Mouse (Mus musculus) embryonic facial prominence, embryonic 15.5 days (tissue): Measurements from ENCODE around the gene Vcpkmt. TPM values are rescaled to one million over a fixed set of nuclear protein-coding genes. Genes with fewer than 3 reads are reported as not detected.
"Not testable (repeated sequence)": the region's sequence is repeated elsewhere in the genome, so short reads cannot be mapped to it uniquely, and the experiment has no call there.

ENCODE experiments used
- ATAC-seq: fragments of 200-750 bp; cut with Nextera tagmentation; 2 replicates; pipeline ENCODE4 v1.8.0; 2017; ENCODE audit warnings: low read depth, moderate TSS enrichment; ENCODE audit not compliant: insufficient number of reproducible peaks, low FRiP score, low TSS enrichment
- H3K27ac ChIP-seq: fragments of 300-500 bp; sonication (generic); replicated peaks from 2 replicates; pipeline ENCODE4 v1.5.1; 2015; ENCODE audit warnings: mild to moderate bottlenecking, inconsistent platforms
- H3K27me3 ChIP-seq: fragments of 300-500 bp; sonication (generic); 2 replicates; pipeline ENCODE4 v1.6.1; 2015; ENCODE audit warnings: inconsistent platforms
- H3K36me3 ChIP-seq: fragments of 300-500 bp; sonication (generic); 2 replicates; pipeline ENCODE4 v1.6.1; 2015; ENCODE audit warnings: mild to moderate bottlenecking, inconsistent platforms
- H3K4me1 ChIP-seq: fragments of 300-500 bp; sonication (generic); 2 replicates; pipeline ENCODE4 v1.6.1; 2015; ENCODE audit warnings: inconsistent platforms
- H3K4me2 ChIP-seq: fragments of 300-500 bp; sonication (generic); replicated peaks from 2 replicates; pipeline ENCODE4 v1.6.1; 2015; ENCODE audit warnings: mild to moderate bottlenecking, inconsistent platforms
- H3K4me3 ChIP-seq: fragments of 300-500 bp; sonication (generic); replicated peaks from 2 replicates; pipeline ENCODE4 v1.5.1; 2015; ENCODE audit warnings: mild to moderate bottlenecking, inconsistent platforms
- H3K9ac ChIP-seq: fragments of 300-500 bp; sonication (generic); 2 replicates; pipeline ENCODE4 v1.6.1; 2015; ENCODE audit warnings: inconsistent platforms
- H3K9me3 ChIP-seq: fragments of 300-500 bp; sonication (generic); replicated peaks from 2 replicates; pipeline ENCODE4 v1.6.1; 2016; ENCODE audit warnings: inconsistent platforms
- WGBS: fragments of 180-500 bp; shearing (Covaris S2); methylation state at CpG from one replicate; pipeline ENCODE4 v1.1.7; 2015; 5-methylcytosine and 5-hydroxymethylcytosine counted together
- polyA plus RNA-seq: library from polyadenylated mRNA; unstranded; fragments of >200 nt; fragmentation: Nextera tagmentation; extraction: Ambion mirVana; gene quantifications from 2 replicates; pipeline ENCODE4 v1.2.1, GENCODE M21; 2015

The Vcpkmt gene
- polyA plus RNA-seq, 1 experiment from 2014 or later, result 29.4 TPM

- H3K4me3 ChIP-seq, result no peak overlapping the region
- no peaks in the 10 kb centered on the region for H3K36me3 ChIP-seq
- ATAC-seq, result no peak
- 86% methylated on average over 3 of the region's 3 CpGs for WGBS
- no peak overlapping the region for H3K27ac ChIP-seq
- H3K9me3 ChIP-seq, result no peaks in the 10 kb centered on the region
- no peak overlapping the region for H3K4me2 ChIP-seq
- H3K27me3 ChIP-seq, result no peaks in the 10 kb centered on the region
- no peak overlapping the region for H3K9ac ChIP-seq
- H3K4me1 ChIP-seq, result peaks cover 15% of the 10 kb centered on the region
Measured at GRCm38 (mm10) chr12:69569926-69570325, 12.9 kb downstream of the Vcpkmt start.

DNA sequence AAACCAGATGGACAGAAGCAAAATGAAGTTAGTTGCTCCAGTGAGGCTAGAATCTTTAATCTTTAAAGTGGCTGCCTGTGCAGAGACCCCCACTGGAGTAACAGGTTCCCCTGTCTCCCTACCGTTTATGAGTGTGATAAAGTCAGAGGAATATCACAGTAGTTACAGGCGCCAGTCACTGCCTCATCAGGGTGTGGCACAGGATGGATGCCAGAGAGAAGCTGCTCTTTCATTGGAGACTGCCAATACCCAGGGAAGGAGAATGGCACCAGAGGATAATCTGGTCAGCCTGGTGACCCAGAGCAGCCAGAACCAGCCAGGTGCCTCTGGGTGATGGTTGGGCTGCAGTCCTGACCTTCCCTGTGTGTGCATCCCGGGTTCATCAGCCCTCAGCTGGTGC lies 14.6 kb downstream of the Vcpkmt start:
- Histone ChIP-seq H3K27me3 (no peaks in the 10 kb centered on the region), H3K36me3 (no peaks in the 10 kb centered on the region), H3K9me3 (no peaks in the 10 kb centered on the region), H3K9ac (no peak overlapping the region), H3K27ac (no peak overlapping the region), H3K4me3 (no peak overlapping the region), H3K4me2 (no peak overlapping the region), H3K4me1 (no peaks in the 10 kb centered on the region)
- ATAC-seq, result no peak
- 50% methylated on average over 3 of the region's 3 CpGs for WGBS

- H3K4me1 ChIP-seq, H3K9ac ChIP-seq, H3K4me3 ChIP-seq, H3K36me3 ChIP-seq, ATAC-seq, H3K27ac ChIP-seq, H3K27me3 ChIP-seq, H3K9me3 ChIP-seq, H3K4me2 ChIP-seq: not testable (repeated sequence)
- WGBS, result 87% methylated on average over 6 of the region's 6 CpGs
Measured at GRCm38 (mm10) chr12:69561006-69561405, 21.8 kb downstream of the Vcpkmt start.

GRCm38 (mm10) chr12:69556221-69556861 lies 26.5 kb downstream of the Vcpkmt start:
- peak overlapping the region; percentile 56 for H3K27ac ChIP-seq
- no peaks in the 10 kb centered on the region for H3K9me3 ChIP-seq
- H3K4me2 ChIP-seq, result no peak overlapping the region
- 0 out of 2 replicates have a peak, but pooled peaks cover 5% of the 10 kb centered on the region for H3K4me1 ChIP-seq
- H3K9ac ChIP-seq, result no peak overlapping the region
- H3K36me3 ChIP-seq, result no peaks in the 10 kb centered on the region
- ATAC-seq, result 0 out of 2 replicates have a peak, but pooled peaks have one; percentile 15
- no peak overlapping the region for H3K4me3 ChIP-seq
- H3K27me3 ChIP-seq, result no peaks in the 10 kb centered on the region
- WGBS, result 33% methylated on average over 6 of the region's 6 CpGs

DNA sequence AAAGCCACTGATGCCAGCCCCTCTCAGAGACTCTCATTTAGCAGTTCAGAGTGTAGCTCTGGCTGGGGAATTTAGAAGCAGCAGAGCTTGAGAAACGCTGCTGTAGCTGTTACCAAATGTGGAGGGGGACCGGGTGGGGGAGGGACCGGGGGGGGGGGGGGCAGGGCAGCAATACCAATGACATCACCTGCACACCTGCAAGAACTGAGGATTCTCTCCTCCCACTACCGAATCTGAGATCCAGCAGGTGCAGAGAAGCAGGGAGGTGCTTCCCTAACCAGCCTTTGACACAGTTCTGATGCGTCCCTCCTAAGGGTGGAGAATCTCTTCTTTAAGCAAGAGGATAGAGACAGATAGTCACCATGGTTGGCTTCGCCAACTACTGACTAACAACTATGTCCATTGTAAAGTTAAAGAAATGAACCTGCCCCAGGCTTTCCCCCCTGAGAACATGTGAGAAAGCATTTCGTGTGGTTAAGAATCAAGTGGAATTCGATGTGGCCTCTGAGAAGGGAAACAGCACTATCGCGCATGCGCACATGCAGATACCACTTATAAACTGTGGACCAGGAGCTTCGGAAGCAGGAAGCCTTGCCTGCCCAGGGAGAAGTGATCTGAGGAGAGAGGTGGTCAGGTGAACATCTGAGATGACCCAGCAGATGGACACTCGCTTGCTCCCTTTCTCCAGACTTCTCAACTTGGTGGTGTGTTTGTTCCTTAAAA lies 37.2 kb downstream of the Vcpkmt start:
- Histone ChIP-seq H3K4me1 (no peaks in the 10 kb centered on the region), H3K4me3 (no peak overlapping the region), H3K9me3 (no peaks in the 10 kb centered on the region), H3K27ac (no peak overlapping the region), H3K36me3 (no peaks in the 10 kb centered on the region), H3K4me2 (no peak overlapping the region), H3K27me3 (no peaks in the 10 kb centered on the region), H3K9ac (no peak overlapping the region)
- ATAC-seq, result no peak
- 73% methylated on average over 13 of the region's 13 CpGs for WGBS

DNA sequence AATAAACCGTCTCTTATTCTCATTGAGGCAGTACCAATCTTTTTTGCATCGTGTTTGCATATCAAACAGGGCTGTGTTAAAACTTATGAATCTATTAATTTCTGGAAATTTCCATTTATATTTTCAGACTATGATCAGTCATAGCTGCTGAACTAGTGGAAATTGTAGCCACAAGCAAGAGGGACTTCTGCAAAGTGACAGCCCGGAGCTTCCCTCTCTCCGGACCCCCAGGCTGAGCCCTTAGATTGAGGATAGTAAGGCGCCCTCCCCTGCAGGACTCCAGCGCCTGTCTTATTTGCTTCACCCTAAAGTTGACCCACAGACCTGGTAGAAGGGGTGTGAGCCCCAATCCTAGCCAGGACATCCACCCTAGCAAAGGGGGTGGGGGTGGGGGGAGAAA lies 37.8 kb downstream of the Vcpkmt start:
- no peaks in the 10 kb centered on the region for H3K27me3 ChIP-seq
- no peak overlapping the region for H3K27ac ChIP-seq
- peaks cover under 1% of the 10 kb centered on the region; the same call in 1 of the 2 replicates for H3K4me1 ChIP-seq
- H3K9me3 ChIP-seq, result no peaks in the 10 kb centered on the region
- no peak for ATAC-seq
- no peak overlapping the region for H3K4me3 ChIP-seq
- no peaks in the 10 kb centered on the region for H3K36me3 ChIP-seq
- no peak overlapping the region for H3K4me2 ChIP-seq
- H3K9ac ChIP-seq, result no peak overlapping the region
- WGBS, result 79% methylated on average over 6 of the region's 6 CpGs

DNA sequence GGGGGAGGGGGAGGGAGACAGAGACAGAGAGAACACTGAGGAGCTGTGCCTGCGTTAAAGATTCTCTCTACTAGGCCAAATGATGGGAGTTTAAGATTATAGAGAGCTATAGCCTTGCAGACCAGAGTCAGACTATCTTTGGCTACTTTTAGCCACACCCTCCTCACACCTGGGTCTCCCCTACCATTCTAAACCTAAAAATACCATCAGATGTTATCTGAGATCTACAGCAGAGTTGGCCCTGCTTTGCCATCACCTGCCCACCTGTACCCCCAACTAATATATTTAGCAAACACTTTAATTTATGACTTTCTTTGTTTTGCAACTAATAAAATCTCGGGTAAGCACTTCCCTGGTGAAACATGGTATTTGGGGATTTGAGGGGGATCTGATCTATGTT lies 38.3 kb downstream of the Vcpkmt start:
- Histone ChIP-seq H3K36me3 (no peaks in the 10 kb centered on the region), H3K4me1 (peaks cover 3% of the 10 kb centered on the region; the same call in 1 of the 2 replicates), H3K27me3 (no peaks in the 10 kb centered on the region), H3K4me3 (no peak overlapping the region), H3K4me2 (no peak overlapping the region), H3K27ac (no peak overlapping the region), H3K9ac (no peak overlapping the region), H3K9me3 (no peaks in the 10 kb centered on the region)
- ATAC-seq, result no peak
- 57% methylated on average over 2 of the region's 2 CpGs for WGBS

- no peaks in the 10 kb centered on the region for H3K27me3 ChIP-seq
- H3K4me2 ChIP-seq, result no peak overlapping the region
- no peak for ATAC-seq
- H3K27ac ChIP-seq, result no peak overlapping the region
- peaks cover 25% of the 10 kb centered on the region for H3K4me1 ChIP-seq
- no peaks in the 10 kb centered on the region for H3K9me3 ChIP-seq
- no peak overlapping the region for H3K4me3 ChIP-seq
- 92% methylated on average over 8 of the region's 8 CpGs for WGBS
- H3K9ac ChIP-seq, result no peak overlapping the region
- no peaks in the 10 kb centered on the region for H3K36me3 ChIP-seq
Measured at GRCm38 (mm10) chr12:69542376-69542775, 40.5 kb downstream of the Vcpkmt start.

GRCm38 (mm10) chr12:69541663-69542062 lies 41.2 kb downstream of the Vcpkmt start:
- H3K4me2 ChIP-seq, result no peak overlapping the region
- H3K4me3 ChIP-seq, result no peak overlapping the region
- no peaks in the 10 kb centered on the region for H3K36me3 ChIP-seq
- H3K9me3 ChIP-seq, result no peaks in the 10 kb centered on the region
- H3K27me3 ChIP-seq, result no peaks in the 10 kb centered on the region
- ATAC-seq, result no peak
- H3K27ac ChIP-seq, result no peak overlapping the region
- 74% methylated on average over 8 of the region's 8 CpGs for WGBS
- no peak overlapping the region for H3K9ac ChIP-seq
- H3K4me1 ChIP-seq, result peaks cover 32% of the 10 kb centered on the region

DNA sequence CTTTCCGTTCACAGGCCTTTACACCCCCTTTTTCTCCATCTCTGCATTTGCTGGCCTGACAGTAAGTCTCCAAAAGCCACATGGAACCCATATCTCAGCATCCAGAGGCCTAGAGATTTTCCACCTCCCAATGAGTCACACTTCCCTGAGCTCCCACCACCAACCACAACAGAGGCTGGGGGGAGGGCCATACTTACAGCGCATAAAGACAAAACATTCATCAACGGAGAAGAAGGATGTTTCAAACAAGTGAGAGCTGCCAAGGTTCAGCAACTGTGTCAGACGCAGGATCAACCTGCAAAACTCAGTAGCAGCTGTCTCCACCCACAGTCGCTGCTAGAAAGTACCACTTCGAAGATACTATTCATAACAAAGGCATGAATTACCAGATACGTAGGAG lies 43.5 kb downstream of the Vcpkmt start:
- Histone ChIP-seq H3K4me2 (no peak overlapping the region), H3K27me3 (no peaks in the 10 kb centered on the region), H3K4me1 (peaks cover 34% of the 10 kb centered on the region), H3K9me3 (no peaks in the 10 kb centered on the region), H3K4me3 (no peak overlapping the region), H3K36me3 (no peaks in the 10 kb centered on the region), H3K27ac (peak overlapping the region; percentile 93), H3K9ac (no peak overlapping the region)
- ATAC-seq, result no peak
- WGBS, result 55% methylated on average over 7 of the region's 7 CpGs

GRCm38 (mm10) chr12:69538362-69538950 lies 44.4 kb downstream of the Vcpkmt start:
- Histone ChIP-seq H3K4me2 (peak overlapping the region; percentile 44), H3K27ac (peak overlapping the region; percentile 93), H3K4me1 (peaks cover 34% of the 10 kb centered on the region), H3K9ac (no peak overlapping the region), H3K9me3 (no peaks in the 10 kb centered on the region), H3K4me3 (no peak overlapping the region), H3K27me3 (no peaks in the 10 kb centered on the region), H3K36me3 (no peaks in the 10 kb centered on the region)
- peak; percentile 49; the same call in 1 of the 2 replicates for ATAC-seq
- WGBS, result 48% methylated on average over 4 of the region's 4 CpGs
